Mouse (Mus musculus) limb, embryonic 12.5 days (tissue): ENCODE measurements around the gene Napa. TPM values are rescaled to one million over a fixed set of nuclear protein-coding genes. Genes with fewer than 3 reads are reported as not detected.

Experiments
- ATAC-seq: fragments of 200-750 bp; cut with Nextera tagmentation; 2 replicates; pipeline ENCODE4 v1.8.0; 2017; ENCODE audit warnings: low read depth, moderate TSS enrichment; ENCODE audit not compliant: insufficient number of reproducible peaks, insufficient read depth, low FRiP score, low TSS enrichment
- H3K27ac ChIP-seq: fragments of 300-500 bp; sonication (generic); 2 replicates; pipeline ENCODE4 v1.5.1; 2016; ENCODE audit warnings: mild to moderate bottlenecking, moderate library complexity
- H3K27me3 ChIP-seq: fragments of 300-500 bp; sonication (generic); 2 replicates; pipeline ENCODE4 v1.6.1; 2016; ENCODE audit warnings: mild to moderate bottlenecking, moderate library complexity
- H3K36me3 ChIP-seq: fragments of 300-500 bp; sonication (generic); 2 replicates; pipeline ENCODE4 v1.6.1; 2016; ENCODE audit warnings: mild to moderate bottlenecking, moderate library complexity
- H3K4me1 ChIP-seq: fragments of 300-500 bp; sonication (generic); replicated peaks from 2 replicates; pipeline ENCODE4 v1.6.1; 2016
- H3K4me2 ChIP-seq: fragments of 300-500 bp; sonication (generic); 2 replicates; pipeline ENCODE4 v1.6.1; 2016; ENCODE audit warnings: mild to moderate bottlenecking, moderate library complexity
- H3K4me3 ChIP-seq: fragments of 300-500 bp; sonication (generic); replicated peaks from 2 replicates; pipeline ENCODE4 v1.5.1; 2016; ENCODE audit warnings: mild to moderate bottlenecking
- H3K9ac ChIP-seq: fragments of 300-500 bp; sonication (generic); replicated peaks from 2 replicates; pipeline ENCODE4 v1.6.1; 2016; ENCODE audit warnings: mild to moderate bottlenecking, moderate library complexity
- H3K9me3 ChIP-seq: fragments of 300-500 bp; sonication (generic); 2 replicates; pipeline ENCODE4 v1.6.1; 2016; ENCODE audit warnings: mild to moderate bottlenecking, moderate library complexity
- WGBS: fragments of 180-500 bp; shearing (Covaris S2); methylation state at CpG from one replicate; pipeline ENCODE4 v1.1.7; 2016; 5-methylcytosine and 5-hydroxymethylcytosine counted together
- polyA plus RNA-seq: library from polyadenylated mRNA; unstranded; fragments of >200 nt; fragmentation: Nextera tagmentation; extraction: Ambion mirVana; gene quantifications from 2 replicates; pipeline ENCODE4 v1.2.1, GENCODE M21; 2016

The Napa gene
- polyA plus RNA-seq, result 181 and 202 TPM in 2 replicates

- peak within 1 kb of the TSS; percentile 96 for H3K9ac ChIP-seq
- WGBS, result under 1% methylated on average over 68 of the region's 68 CpGs
- peak; percentile 98 for ATAC-seq
- H3K4me3 ChIP-seq, result peak within 1 kb of the TSS; percentile 93
- no peaks in the 10 kb centered on the region for H3K9me3 ChIP-seq
- H3K4me2 ChIP-seq, result peak within 1 kb of the TSS; percentile 86
- H3K27me3 ChIP-seq, result 0 out of 2 replicates have a peak, but pooled peaks cover 3% of the 10 kb centered on the region
- H3K4me1 ChIP-seq, result peaks cover 19% of the 10 kb centered on the region
- H3K27ac ChIP-seq, result peak within 1 kb of the TSS; percentile 80
- H3K36me3 ChIP-seq, result peaks cover 27% of the 10 kb centered on the region
Measured at GRCm38 (mm10) chr7:16098021-16099017, at the start of gene Napa. Gene Napa, plus strand, starts transcription at chr7:16098458.

GRCm38 (mm10) chr7:16048675-16049575 is 49.3 kb upstream of the Napa start:
- Histone ChIP-seq H3K4me1 (peaks cover 43% of the 10 kb centered on the region), H3K9me3 (no peaks in the 10 kb centered on the region), H3K36me3 (no peaks in the 10 kb centered on the region), H3K27me3 (no peaks in the 10 kb centered on the region), H3K27ac (peak overlapping the region; percentile 83), H3K4me2 (peak overlapping the region; percentile 79), H3K9ac (peak overlapping the region; percentile 82), H3K4me3 (peak overlapping the region; percentile 68)
- 7% methylated on average over 36 of the region's 36 CpGs for WGBS
- no peak for ATAC-seq

- WGBS, result 82% methylated on average over 7 of the region's 7 CpGs
- H3K27me3 ChIP-seq, result no peaks in the 10 kb centered on the region
- ATAC-seq, result no peak
- H3K27ac ChIP-seq, result no peak overlapping the region
- H3K4me1 ChIP-seq, result peaks cover 37% of the 10 kb centered on the region
- peak overlapping the region; percentile 82 for H3K9ac ChIP-seq
- peak overlapping the region; percentile 68 for H3K4me3 ChIP-seq
- no peaks in the 10 kb centered on the region for H3K9me3 ChIP-seq
- no peaks in the 10 kb centered on the region for H3K36me3 ChIP-seq
- peak overlapping the region; percentile 79 for H3K4me2 ChIP-seq
Measured at GRCm38 (mm10) chr7:16049576-16049915, 48.7 kb upstream of the Napa start.

- no peak for ATAC-seq
- Histone ChIP-seq H3K36me3 (no peaks in the 10 kb centered on the region), H3K4me2 (peak overlapping the region; percentile 79; the same call in 1 of the 2 replicates), H3K9me3 (no peaks in the 10 kb centered on the region), H3K27ac (no peak overlapping the region), H3K9ac (no peak overlapping the region), H3K4me1 (peaks cover 26% of the 10 kb centered on the region), H3K4me3 (no peak overlapping the region), H3K27me3 (no peaks in the 10 kb centered on the region)
- 87% methylated on average over 3 of the region's 3 CpGs for WGBS
Measured at GRCm38 (mm10) chr7:16050600-16050999, 47.7 kb upstream of the Napa start.

GRCm38 (mm10) chr7:16051883-16052595 is 46.2 kb upstream of the Napa start:
- peaks cover 20% of the 10 kb centered on the region for H3K4me1 ChIP-seq
- 7% methylated on average over 19 of the region's 19 CpGs for WGBS
- peak overlapping the region; percentile 50 for H3K4me3 ChIP-seq
- peak overlapping the region; percentile 89 for H3K27ac ChIP-seq
- peak overlapping the region; percentile 58 for H3K9ac ChIP-seq
- ATAC-seq, result no peak
- H3K27me3 ChIP-seq, result no peaks in the 10 kb centered on the region
- H3K9me3 ChIP-seq, result no peaks in the 10 kb centered on the region
- no peaks in the 10 kb centered on the region for H3K36me3 ChIP-seq
- H3K4me2 ChIP-seq, result peak overlapping the region; percentile 72

- WGBS, result 0% methylated on average over 24 of the region's 24 CpGs
Measured at GRCm38 (mm10) chr7:16052684-16053083, 45.6 kb upstream of the Napa start.

GRCm38 (mm10) chr7:16053105-16053504 is 45.2 kb upstream of the Napa start:
- Histone ChIP-seq H3K9me3 (no peaks in the 10 kb centered on the region), H3K9ac (no peak overlapping the region), H3K4me1 (peaks cover 20% of the 10 kb centered on the region), H3K27ac (no peak overlapping the region), H3K36me3 (no peaks in the 10 kb centered on the region), H3K27me3 (no peaks in the 10 kb centered on the region), H3K4me3 (peak overlapping the region; percentile 50), H3K4me2 (peak overlapping the region; percentile 72)
- WGBS, result 14% methylated on average over 6 of the region's 6 CpGs
- no peak for ATAC-seq

More at GRCm38 (mm10) chr7:16052684-16053083, 45.6 kb upstream of the Napa start:
- Histone ChIP-seq H3K4me3 (peak overlapping the region; percentile 50), H3K4me2 (peak overlapping the region; percentile 72), H3K9ac (peak overlapping the region; percentile 58), H3K9me3 (no peaks in the 10 kb centered on the region), H3K27me3 (no peaks in the 10 kb centered on the region), H3K36me3 (no peaks in the 10 kb centered on the region), H3K27ac (peak overlapping the region; percentile 89), H3K4me1 (peaks cover 20% of the 10 kb centered on the region)
- ATAC-seq, result peak; percentile 77

- peaks cover 11% of the 10 kb centered on the region for H3K4me1 ChIP-seq
- ATAC-seq, result no peak
- H3K27ac ChIP-seq, result no peak overlapping the region
- no peak overlapping the region for H3K9ac ChIP-seq
- 60% methylated on average over 4 of the region's 4 CpGs for WGBS
- H3K4me2 ChIP-seq, result no peak overlapping the region
- H3K27me3 ChIP-seq, result peaks cover 4% of the 10 kb centered on the region; the same call in 1 of the 2 replicates
- H3K4me3 ChIP-seq, result no peak overlapping the region
- H3K36me3 ChIP-seq, result no peaks in the 10 kb centered on the region
- H3K9me3 ChIP-seq, result no peaks in the 10 kb centered on the region
Measured at GRCm38 (mm10) chr7:16054966-16055365, 43.3 kb upstream of the Napa start.

- ATAC-seq, result no peak
- 87% methylated on average over 6 of the region's 6 CpGs for WGBS
- peaks cover 6% of the 10 kb centered on the region for H3K4me1 ChIP-seq
- H3K36me3 ChIP-seq, result no peaks in the 10 kb centered on the region
- H3K27me3 ChIP-seq, result peaks cover 10% of the 10 kb centered on the region
- H3K9me3 ChIP-seq, result no peaks in the 10 kb centered on the region
- H3K4me3 ChIP-seq, result no peak overlapping the region
- no peak overlapping the region for H3K27ac ChIP-seq
- no peak overlapping the region for H3K9ac ChIP-seq
- H3K4me2 ChIP-seq, result no peak overlapping the region
Measured at GRCm38 (mm10) chr7:16055665-16056064, 42.6 kb upstream of the Napa start.

GRCm38 (mm10) chr7:16056459-16057135 is 41.7 kb upstream of the Napa start:
- ATAC-seq, result no peak
- Histone ChIP-seq H3K27ac (no peak overlapping the region), H3K9ac (no peak overlapping the region), H3K4me2 (no peak overlapping the region), H3K4me3 (no peak overlapping the region), H3K9me3 (peaks cover 7% of the 10 kb centered on the region; the same call in 1 of the 2 replicates), H3K4me1 (peaks cover 6% of the 10 kb centered on the region), H3K36me3 (no peaks in the 10 kb centered on the region), H3K27me3 (peaks cover 20% of the 10 kb centered on the region)
- WGBS, result 30% methylated on average over 5 of the region's 5 CpGs
